Mouse (Mus musculus) kidney, postnatal 14 days (tissue): ENCODE results near the gene Stx5a.

Experiments
- DNase-seq: peaks from one replicate; pipeline ENCODE4 v3.0.0; 2022; ENCODE audit warnings: mixed read lengths

The Stx5a gene

DNA sequence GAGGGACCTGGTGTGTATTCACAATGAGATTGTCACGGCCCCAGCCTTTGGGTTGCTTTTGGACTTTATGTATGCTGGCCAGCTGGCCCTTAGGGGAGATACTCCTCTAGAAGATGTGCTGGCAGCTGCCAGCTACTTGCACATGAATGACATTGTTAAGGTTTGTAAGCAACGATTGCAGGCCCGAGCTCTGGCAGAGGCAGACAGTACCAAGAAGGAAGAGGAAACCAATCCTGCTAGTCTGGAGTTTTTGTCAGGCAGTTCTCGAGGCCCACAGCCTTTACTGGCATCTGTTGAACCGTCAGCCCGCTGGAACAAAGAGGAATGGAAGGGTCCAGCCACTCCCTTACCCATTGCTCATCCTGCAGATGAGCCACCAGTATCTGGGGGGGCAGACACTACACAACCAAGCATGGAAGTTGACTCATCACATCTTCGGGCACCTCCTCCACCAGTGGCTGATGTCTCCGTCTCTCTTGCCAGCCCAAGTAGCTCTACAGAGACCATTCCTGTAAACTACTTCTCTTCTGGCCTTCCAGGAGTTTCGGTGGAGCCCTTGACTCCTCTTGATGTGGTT lies 62.1 kb downstream of the Stx5a start:
- no peak for DNase-seq

GRCm38 (mm10) chr19:8803879-8804660 lies 62.9 kb downstream of the Stx5a start:
- no peak for DNase-seq
